Mouse (Mus musculus) forebrain, embryonic 16.5 days (tissue): Measurements from ENCODE around the gene Telo2. TPM values are rescaled to one million over a fixed set of nuclear protein-coding genes. Genes with fewer than 3 reads are reported as not detected.

Source experiments
- ATAC-seq: fragments of 200-750 bp; cut with Nextera tagmentation; 2 replicates; pipeline ENCODE4 v1.8.0; 2017; ENCODE audit warnings: mild to moderate bottlenecking, moderate library complexity
- H3K27ac ChIP-seq: fragments of 300-500 bp; sonication (generic); 2 replicates; pipeline ENCODE4 v1.5.1; 2014; ENCODE audit warnings: low read length, control low read depth
- H3K27me3 ChIP-seq: fragments of 300-500 bp; sonication (generic); replicated peaks from 2 replicates; pipeline ENCODE4 v1.6.1; 2014; ENCODE audit warnings: low read length; ENCODE audit not compliant: control insufficient read depth, insufficient read depth
- H3K36me3 ChIP-seq: fragments of 300-500 bp; sonication (generic); 2 replicates; pipeline ENCODE4 v1.6.1; 2014; ENCODE audit not compliant: control insufficient read depth, insufficient read depth
- H3K4me1 ChIP-seq: fragments of 300-500 bp; sonication (generic); replicated peaks from 2 replicates; pipeline ENCODE4 v1.6.1; 2014; ENCODE audit warnings: low read length; ENCODE audit not compliant: control insufficient read depth, insufficient read depth
- H3K4me2 ChIP-seq: fragments of 300-500 bp; sonication (generic); 2 replicates; pipeline ENCODE4 v1.6.1; 2014; ENCODE audit warnings: mild to moderate bottlenecking, low read length, control low read depth
- H3K4me3 ChIP-seq: fragments of 300-500 bp; sonication (generic); replicated peaks from 2 replicates; pipeline ENCODE4 v1.5.1; 2014; ENCODE audit warnings: mild to moderate bottlenecking, low read length, control low read depth
- H3K9ac ChIP-seq: fragments of 300-500 bp; sonication (generic); replicated peaks from 2 replicates; pipeline ENCODE4 v1.6.1; 2014; ENCODE audit warnings: low read depth, low read length, control low read depth
- H3K9me3 ChIP-seq: fragments of 300-500 bp; sonication (generic); 2 replicates; pipeline ENCODE4 v1.6.1; 2016; ENCODE audit warnings: low read length; ENCODE audit not compliant: control insufficient read depth
- WGBS: fragments of 180-500 bp; shearing (Covaris S2); extraction: QIAGEN DNeasy Blood & Tissue Kit; methylation state at CpG from one replicate; pipeline ENCODE4 v1.1.7; 2014; 5-methylcytosine and 5-hydroxymethylcytosine counted together
- polyA plus RNA-seq: library from polyadenylated mRNA; unstranded; fragments of >200 nt; fragmentation: Nextera tagmentation; extraction: Ambion mirVana; gene quantifications from 2 replicates; pipeline ENCODE4 v1.2.1, GENCODE M21; 2015

Gene Telo2
- polyA plus RNA-seq, 1 experiment from 2014 or later, result 62.9 TPM

GRCm38 (mm10) chr17:25084835-25085385 lies 30.9 kb downstream of the Telo2 start:
- H3K9me3 ChIP-seq, result no peaks in the 10 kb centered on the region
- H3K27me3 ChIP-seq, result no peaks in the 10 kb centered on the region
- 80% methylated on average over 13 of the region's 13 CpGs for WGBS
- no peak overlapping the region for H3K4me3 ChIP-seq
- no peak overlapping the region for H3K9ac ChIP-seq
- H3K4me2 ChIP-seq, result no peak overlapping the region
- 0 out of 2 replicates have a peak, but pooled peaks cover 4% of the 10 kb centered on the region for H3K36me3 ChIP-seq
- H3K27ac ChIP-seq, result no peak overlapping the region
- no peak for ATAC-seq
- H3K4me1 ChIP-seq, result no peaks in the 10 kb centered on the region

DNA sequence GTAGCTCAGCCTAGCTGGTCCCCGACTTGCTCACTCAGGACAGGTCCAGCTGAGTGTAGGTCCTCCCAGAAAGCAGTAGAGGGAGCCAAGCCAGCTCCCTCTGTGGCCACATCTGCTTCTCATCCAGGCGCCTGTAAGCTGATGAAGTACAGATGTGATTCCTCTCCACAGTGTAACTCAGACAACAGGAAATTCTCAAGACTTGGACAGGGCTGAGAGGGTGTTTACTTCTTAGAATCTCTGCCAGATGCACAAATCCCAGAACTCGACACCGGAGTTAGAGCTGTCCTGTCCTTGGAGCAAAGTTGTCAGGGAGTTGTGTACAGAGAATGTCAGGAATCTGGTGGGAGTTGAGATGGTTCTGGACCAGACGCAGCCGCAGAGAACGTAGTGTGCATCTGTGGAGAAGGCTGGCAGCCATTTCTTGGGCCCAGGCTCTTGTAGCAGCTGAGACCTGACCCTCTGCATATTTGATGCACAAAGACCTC lies 32.3 kb downstream of the Telo2 start, which contains the start of gene Tmem204:
Tmem204 (minus strand) TSS at position 148 of the 488 bp plus-strand sequence.
- no peak for ATAC-seq
- Histone ChIP-seq H3K4me1 (0 out of 2 replicates have a peak, but pooled peaks cover 2% of the 10 kb centered on the region), H3K4me3 (no peak within 1 kb of the TSS), H3K36me3 (no peaks in the 10 kb centered on the region), H3K27ac (no peak within 1 kb of the TSS), H3K4me2 (no peak within 1 kb of the TSS), H3K9ac (no peak within 1 kb of the TSS), H3K27me3 (no peaks in the 10 kb centered on the region), H3K9me3 (no peaks in the 10 kb centered on the region)
- WGBS, result 75% methylated on average over 7 of the region's 7 CpGs

- H3K4me3 ChIP-seq, result no peak overlapping the region
- H3K4me2 ChIP-seq, result no peak overlapping the region
- H3K9ac ChIP-seq, result no peak overlapping the region
- no peak overlapping the region for H3K27ac ChIP-seq
- H3K9me3 ChIP-seq, result no peaks in the 10 kb centered on the region
- 82% methylated on average over 3 of the region's 3 CpGs for WGBS
- H3K27me3 ChIP-seq, result no peaks in the 10 kb centered on the region
- no peaks in the 10 kb centered on the region for H3K36me3 ChIP-seq
- no peak for ATAC-seq
- H3K4me1 ChIP-seq, result peaks cover 6% of the 10 kb centered on the region
These were observed 32.9 kb downstream of the Telo2 start for GRCm38 (mm10) chr17:25082887-25083286.

GRCm38 (mm10) chr17:25082081-25082847 lies 33.5 kb downstream of the Telo2 start:
- Histone ChIP-seq H3K4me3 (no peak overlapping the region), H3K4me2 (no peak overlapping the region), H3K9ac (no peak overlapping the region), H3K36me3 (no peaks in the 10 kb centered on the region), H3K27ac (no peak overlapping the region), H3K27me3 (no peaks in the 10 kb centered on the region), H3K4me1 (peaks cover 11% of the 10 kb centered on the region), H3K9me3 (no peaks in the 10 kb centered on the region)
- WGBS, result 83% methylated on average over 14 of the region's 14 CpGs
- no peak for ATAC-seq

DNA sequence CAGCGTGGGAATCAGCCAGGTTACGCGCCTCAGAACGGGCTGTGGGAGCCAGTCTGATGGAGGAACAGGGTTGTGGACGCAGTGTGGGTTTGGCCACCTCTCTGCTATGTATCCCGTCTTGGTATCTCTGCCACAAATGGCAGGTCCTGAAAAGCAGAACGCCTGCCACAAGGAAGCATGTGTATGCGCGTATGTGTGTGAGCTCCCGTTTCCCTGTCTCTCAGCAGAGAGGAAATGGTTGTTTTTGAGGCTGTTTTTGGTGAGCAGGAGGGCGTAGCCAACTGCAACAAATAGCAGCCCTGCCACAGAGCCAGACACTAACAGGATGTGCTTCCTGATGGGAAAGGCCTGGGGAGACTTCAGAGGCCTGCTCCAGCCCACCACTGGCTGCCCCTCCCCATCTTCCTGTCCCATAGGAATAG lies 34.8 kb downstream of the Telo2 start:
- peak overlapping the region; percentile 15; the same call in 1 of the 2 replicates for H3K27ac ChIP-seq
- H3K4me3 ChIP-seq, result peak overlapping the region; percentile 22
- no peaks in the 10 kb centered on the region for H3K27me3 ChIP-seq
- H3K36me3 ChIP-seq, result no peaks in the 10 kb centered on the region
- ATAC-seq, result no peak
- 87% methylated on average over 11 of the region's 11 CpGs for WGBS
- H3K9me3 ChIP-seq, result no peaks in the 10 kb centered on the region
- H3K9ac ChIP-seq, result no peak overlapping the region
- H3K4me2 ChIP-seq, result no peak overlapping the region
- H3K4me1 ChIP-seq, result peaks cover 14% of the 10 kb centered on the region

GRCm38 (mm10) chr17:25080210-25080609 lies 35.6 kb downstream of the Telo2 start:
- ATAC-seq, result no peak
- peaks cover 14% of the 10 kb centered on the region for H3K4me1 ChIP-seq
- H3K27me3 ChIP-seq, result no peaks in the 10 kb centered on the region
- peak overlapping the region; percentile 22; the same call in 1 of the 2 replicates for H3K4me3 ChIP-seq
- no peak overlapping the region for H3K4me2 ChIP-seq
- H3K36me3 ChIP-seq, result no peaks in the 10 kb centered on the region
- no peak overlapping the region for H3K9ac ChIP-seq
- no peaks in the 10 kb centered on the region for H3K9me3 ChIP-seq
- 88% methylated on average over 13 of the region's 13 CpGs for WGBS
- no peak overlapping the region for H3K27ac ChIP-seq

DNA sequence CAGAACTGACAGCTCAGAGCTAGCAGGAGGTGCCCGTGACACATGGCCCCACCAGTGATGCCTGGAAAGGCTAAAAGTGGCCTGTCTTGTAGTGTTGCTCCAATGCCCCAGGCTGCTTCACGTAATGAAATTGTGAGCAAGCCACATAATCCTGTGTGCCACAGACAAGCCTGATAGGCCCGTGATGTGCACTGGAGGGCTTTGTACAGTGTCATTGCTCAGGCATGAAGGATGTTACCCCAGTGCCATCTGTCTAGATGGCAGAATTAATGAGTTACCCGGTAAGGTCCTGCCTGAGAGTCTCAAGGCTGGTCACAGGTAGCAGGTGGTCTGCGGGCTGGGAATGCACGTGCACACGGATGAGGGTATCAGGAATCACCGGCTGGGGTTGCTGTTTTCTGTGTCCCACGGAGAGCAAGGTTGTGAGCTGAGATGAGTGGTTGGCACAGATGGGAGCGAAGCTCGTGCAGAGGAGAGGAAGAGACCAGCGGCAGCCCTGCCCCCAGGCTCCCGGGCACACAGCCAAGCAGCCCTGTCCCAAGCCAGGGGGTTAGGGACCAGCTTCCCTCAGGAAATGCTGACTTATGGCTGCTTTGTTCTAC lies 37.9 kb downstream of the Telo2 start:
- Histone ChIP-seq H3K36me3 (no peaks in the 10 kb centered on the region), H3K9ac (0 out of 2 replicates have a peak overlapping the region, but pooled peaks have one; percentile 5), H3K4me2 (no peak overlapping the region), H3K27me3 (no peaks in the 10 kb centered on the region), H3K27ac (peak overlapping the region; percentile 16; the same call in 1 of the 2 replicates), H3K9me3 (no peaks in the 10 kb centered on the region), H3K4me3 (no peak overlapping the region), H3K4me1 (peaks cover 14% of the 10 kb centered on the region)
- whole genome bisulfite sequencing, result 50% methylated on average over 13 of the region's 13 CpGs
- peak; percentile 55; the same call in 1 of the 2 replicates for ATAC-seq

DNA sequence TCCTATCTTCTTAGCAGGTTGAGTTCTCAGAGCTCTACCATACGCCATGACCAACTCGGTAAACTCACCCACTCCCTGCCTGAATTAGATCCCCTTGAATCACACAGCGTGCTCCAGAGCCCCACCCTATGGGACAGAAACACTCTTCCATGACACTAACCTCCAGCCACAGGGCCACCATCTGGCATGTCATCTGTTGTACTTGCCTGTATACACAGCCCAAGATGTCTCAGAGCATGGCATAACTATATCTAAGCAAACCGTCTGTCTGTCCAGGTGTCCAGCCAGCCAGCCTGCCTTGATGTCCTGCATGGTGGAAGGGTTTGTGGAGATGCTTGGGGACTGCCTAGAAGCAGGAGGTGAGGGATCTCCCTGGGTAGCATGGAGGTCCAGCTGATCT lies 38.9 kb downstream of the Telo2 start:
- no peaks in the 10 kb centered on the region for H3K36me3 ChIP-seq
- WGBS, result 85% methylated on average over 4 of the region's 4 CpGs
- H3K27ac ChIP-seq, result no peak overlapping the region
- ATAC-seq, result no peak
- H3K27me3 ChIP-seq, result no peaks in the 10 kb centered on the region
- H3K4me3 ChIP-seq, result no peak overlapping the region
- no peaks in the 10 kb centered on the region for H3K9me3 ChIP-seq
- no peak overlapping the region for H3K9ac ChIP-seq
- H3K4me2 ChIP-seq, result no peak overlapping the region
- peaks cover 14% of the 10 kb centered on the region for H3K4me1 ChIP-seq

- Histone ChIP-seq H3K9ac (no peak overlapping the region), H3K9me3 (no peaks in the 10 kb centered on the region), H3K27me3 (no peaks in the 10 kb centered on the region), H3K36me3 (0 out of 2 replicates have a peak, but pooled peaks cover 2% of the 10 kb centered on the region), H3K27ac (no peak overlapping the region), H3K4me3 (no peak overlapping the region), H3K4me1 (no peaks in the 10 kb centered on the region), H3K4me2 (no peak overlapping the region)
- no peak for ATAC-seq
- 74% methylated on average over 2 of the region's 2 CpGs for WGBS
These were observed 47.1 kb downstream of the Telo2 start for GRCm38 (mm10) chr17:25068690-25069089.
